Mouse (Mus musculus) liver, postnatal 0 days (tissue): Measurements from ENCODE around the gene Tmem161a. TPM values are rescaled to one million over a fixed set of nuclear protein-coding genes. Genes with fewer than 3 reads are reported as not detected.

ENCODE experiments used
- ATAC-seq: fragments of 200-750 bp; cut with Nextera tagmentation; 2 replicates; pipeline ENCODE4 v1.8.0; 2017; ENCODE audit warnings: mild to moderate bottlenecking, moderate library complexity
- DNase-seq: peaks from one replicate; pipeline ENCODE4 v3.0.0-alpha.2; 2016
- H3K27ac ChIP-seq: fragments of 300-500 bp; sonication (generic); 2 replicates; pipeline ENCODE4 v1.5.1; 2014; ENCODE audit warnings: antibody characterized with exemption, moderate library complexity, mild to moderate bottlenecking, low read depth
- H3K27me3 ChIP-seq: fragments of 300-500 bp; sonication (generic); 2 replicates; pipeline ENCODE4 v1.6.1; 2014; ENCODE audit warnings: low read length, control low read depth, mixed read lengths; ENCODE audit not compliant: insufficient read depth
- H3K36me3 ChIP-seq: fragments of 300-500 bp; sonication (generic); replicated peaks from 2 replicates; pipeline ENCODE4 v1.6.1; 2014; ENCODE audit warnings: mild to moderate bottlenecking, control low read depth, low read length, moderate library complexity, mixed read lengths; ENCODE audit not compliant: insufficient read depth
- H3K4me1 ChIP-seq: fragments of 300-500 bp; sonication (generic); 2 replicates; pipeline ENCODE4 v1.6.1; 2014; ENCODE audit warnings: antibody characterized with exemption, mild to moderate bottlenecking, control low read depth; ENCODE audit not compliant: insufficient read depth
- H3K4me2 ChIP-seq: fragments of 300-500 bp; sonication (generic); 2 replicates; pipeline ENCODE4 v1.6.1; 2014; ENCODE audit warnings: low read depth, mild to moderate bottlenecking, low read length, moderate library complexity, mixed read lengths
- H3K4me3 ChIP-seq: fragments of 300-500 bp; sonication (generic); 2 replicates; pipeline ENCODE4 v1.5.1; 2014; ENCODE audit warnings: low read depth, low read length
- H3K9ac ChIP-seq: fragments of 300-500 bp; sonication (generic); replicated peaks from 2 replicates; pipeline ENCODE4 v1.6.1; 2014; ENCODE audit warnings: mild to moderate bottlenecking, moderate library complexity
- H3K9me3 ChIP-seq: fragments of 300-500 bp; sonication (generic); 2 replicates; pipeline ENCODE4 v1.6.1; 2016; ENCODE audit warnings: mild to moderate bottlenecking, control low read depth, low read length, mixed read lengths
- CTCF ChIP-seq: sonication (generic); IDR thresholded peaks from 2 replicates; pipeline ENCODE4 v1.5.1; 2016; ENCODE audit warnings: antibody characterized with exemption, low read depth
- EP300 ChIP-seq: IDR thresholded peaks from 2 replicates; pipeline ENCODE4 v1.6.1; 2016; ENCODE audit warnings: antibody characterized with exemption, low read depth, mild to moderate bottlenecking
- WGBS: fragments of 180-500 bp; shearing (Covaris S2); extraction: QIAGEN DNeasy Blood & Tissue Kit; methylation state at CpG from one replicate; pipeline ENCODE4 v1.1.7; 2014; ENCODE audit not compliant: insufficient replicate concordance; 5-methylcytosine and 5-hydroxymethylcytosine counted together
- polyA plus RNA-seq: library from polyadenylated mRNA; unstranded; fragments of >200 nt; fragmentation: Nextera tagmentation; extraction: Ambion mirVana; gene quantifications from 2 replicates; pipeline ENCODE4 v1.2.1, GENCODE M21; 2015

Gene Tmem161a
- polyA plus RNA-seq, 1 experiment from 2014 or later, result 20.2 TPM

GRCm38 (mm10) chr8:70208130-70208529 is 36.0 kb downstream of the Tmem161a start:
- Histone ChIP-seq H3K9ac (no peak overlapping the region), H3K4me1 (peaks cover 21% of the 10 kb centered on the region), H3K4me2 (peak overlapping the region; percentile 1; the same call in 1 of the 2 replicates), H3K27me3 (no peaks in the 10 kb centered on the region), H3K36me3 (no peaks in the 10 kb centered on the region), H3K4me3 (no peak overlapping the region), H3K9me3 (no peaks in the 10 kb centered on the region), H3K27ac (peak overlapping the region; percentile 25)
- no peak for DNase-seq
- TF ChIP-seq CTCF (no peak), EP300 (no peak)
- 63% methylated on average over 1 of the region's 1 CpGs for WGBS
- ATAC-seq, result no peak

DNA sequence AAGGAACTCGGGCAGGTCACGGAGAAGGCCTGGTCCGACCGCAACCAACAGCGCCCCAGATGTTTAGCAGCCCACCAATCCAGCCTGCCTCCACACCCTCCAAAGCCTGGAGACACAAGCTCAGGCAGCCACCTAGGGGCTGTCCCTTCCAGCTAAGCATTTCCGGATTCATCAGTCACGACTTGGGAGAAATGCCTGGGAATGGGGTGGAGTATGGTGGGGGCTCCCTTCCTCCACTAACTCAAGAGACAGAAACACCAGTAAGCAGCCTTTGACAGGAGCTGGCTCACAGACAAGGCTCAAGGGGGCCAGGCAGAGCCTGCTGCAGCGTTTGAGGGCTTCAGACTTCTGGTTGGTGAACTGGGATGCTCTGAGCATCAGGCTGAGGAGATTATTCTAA is 38.4 kb downstream of the Tmem161a start:
- WGBS, result 60% methylated on average over 8 of the region's 8 CpGs
- Histone ChIP-seq H3K27ac (peak overlapping the region; percentile 90), H3K36me3 (no peaks in the 10 kb centered on the region), H3K9ac (peak overlapping the region; percentile 84), H3K9me3 (no peaks in the 10 kb centered on the region), H3K4me1 (peaks cover 23% of the 10 kb centered on the region), H3K27me3 (no peaks in the 10 kb centered on the region), H3K4me3 (peak overlapping the region; percentile 60), H3K4me2 (peak overlapping the region; percentile 96)
- ATAC-seq (no peak), DNase-seq (no peak)
- TF ChIP-seq EP300 (no peak), CTCF (no peak)

DNA sequence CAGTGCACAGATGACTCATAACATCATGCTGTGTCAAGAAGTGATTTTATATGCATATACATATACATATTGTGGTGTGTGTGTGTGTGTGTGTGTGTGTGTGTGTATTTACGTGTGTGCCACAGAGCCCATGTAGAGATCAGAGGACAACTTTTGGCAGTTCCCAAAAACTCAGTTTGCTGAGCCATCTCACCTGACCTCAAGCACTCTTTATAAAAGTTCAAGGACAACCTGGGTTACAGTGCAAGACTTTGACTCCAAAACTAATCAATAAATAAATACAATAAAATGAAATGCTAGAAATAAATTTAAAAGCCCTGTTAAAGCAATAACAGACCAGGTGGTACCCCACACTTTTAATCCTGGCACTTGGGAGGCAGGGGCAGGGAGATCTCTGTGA is 39.1 kb downstream of the Tmem161a start:
- WGBS, result 29% methylated on average over 1 of the region's 1 CpGs
- Histone ChIP-seq H3K27me3 (no peaks in the 10 kb centered on the region), H3K4me3 (peak overlapping the region; percentile 60), H3K4me2 (peak overlapping the region; percentile 96), H3K9me3 (no peaks in the 10 kb centered on the region), H3K4me1 (peaks cover 23% of the 10 kb centered on the region), H3K9ac (peak overlapping the region; percentile 84), H3K36me3 (no peaks in the 10 kb centered on the region), H3K27ac (peak overlapping the region; percentile 90)
- ATAC-seq, result no peak
- TF ChIP-seq EP300 (no peak), CTCF (no peak)
- no peak for DNase-seq

DNA sequence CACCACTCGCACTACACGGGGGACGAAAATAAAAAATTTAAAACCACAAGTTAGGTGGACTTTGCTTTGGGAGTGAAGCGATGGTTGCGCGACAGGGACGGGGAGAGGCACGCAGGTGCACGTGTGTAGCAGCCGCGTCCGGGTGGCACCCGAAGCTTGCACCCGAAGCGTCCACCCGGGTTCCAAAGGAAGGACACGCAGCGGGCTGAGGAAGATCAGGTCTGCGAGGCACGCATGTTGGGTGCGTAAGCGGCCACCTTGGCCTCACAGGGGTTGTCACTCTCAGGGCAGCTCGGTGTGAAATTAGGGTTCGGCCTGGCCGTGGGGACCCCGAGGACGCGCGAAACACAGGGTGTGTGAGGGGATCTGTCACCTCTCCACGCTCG is 39.6 kb downstream of the Tmem161a start:
- H3K9ac ChIP-seq, result peak overlapping the region; percentile 84
- peak overlapping the region; percentile 90 for H3K27ac ChIP-seq
- H3K27me3 ChIP-seq, result no peaks in the 10 kb centered on the region
- ATAC-seq (no peak), DNase-seq (peak; percentile 63)
- H3K4me2 ChIP-seq, result peak overlapping the region; percentile 96
- H3K9me3 ChIP-seq, result no peaks in the 10 kb centered on the region
- TF ChIP-seq CTCF (no peak), EP300 (no peak)
- no peaks in the 10 kb centered on the region for H3K36me3 ChIP-seq
- WGBS, result under 1% methylated on average over 31 of the region's 31 CpGs
- H3K4me3 ChIP-seq, result peak overlapping the region; percentile 60
- peaks cover 23% of the 10 kb centered on the region for H3K4me1 ChIP-seq

- Histone ChIP-seq H3K4me1 (peaks cover 23% of the 10 kb centered on the region), H3K9ac (peak within 1 kb of the TSS; percentile 84), H3K36me3 (no peaks in the 10 kb centered on the region), H3K4me3 (peak within 1 kb of the TSS; percentile 60), H3K27ac (peak within 1 kb of the TSS; percentile 90), H3K4me2 (peak within 1 kb of the TSS; percentile 96), H3K9me3 (no peaks in the 10 kb centered on the region), H3K27me3 (no peaks in the 10 kb centered on the region)
- WGBS, result under 1% methylated on average over 64 of the region's 66 CpGs
- DNase-seq (peak; percentile 96), ATAC-seq (peak; percentile 90)
- TF ChIP-seq EP300 (peak; percentile 54; the same call in 1 of the 2 replicates), CTCF (no peak)
Observed at GRCm38 (mm10) chr8:70212112-70213055, 40.2 kb downstream of the Tmem161a start, which contains the start of gene Slc25a42. TSS of gene Slc25a42 (minus strand) at chr8:70212305.

- Histone ChIP-seq H3K27ac (no peak overlapping the region), H3K4me1 (peaks cover 29% of the 10 kb centered on the region), H3K27me3 (no peaks in the 10 kb centered on the region), H3K4me2 (no peak overlapping the region), H3K9me3 (no peaks in the 10 kb centered on the region), H3K9ac (no peak overlapping the region), H3K36me3 (no peaks in the 10 kb centered on the region), H3K4me3 (no peak overlapping the region)
- no peak for ATAC-seq
- WGBS, result 71% methylated on average over 3 of the region's 3 CpGs
- TF ChIP-seq CTCF, result no peak
- no peak for TF ChIP-seq EP300
- DNase-seq, result no peak
Observed at GRCm38 (mm10) chr8:70214411-70214810, 42.3 kb downstream of the Tmem161a start.
